Mouse (Mus musculus): ENCODE measurements around the gene Cep290. TPM values are rescaled to one million over a fixed set of nuclear protein-coding genes. Genes with fewer than 3 reads are reported as not detected.
A peak's percentile ranks its signal among the peaks of the same experiment; 100 is the strongest.
"Not testable (repeated sequence)": the region's sequence is repeated elsewhere in the genome, so short reads cannot be mapped to it uniquely, and the experiment has no call there.

Cep290 gene
- polyA plus RNA-seq, 1 experiment from 2014 or later: 6.5 TPM

- no peak overlapping the region for H3K27ac ChIP-seq (ENCODE audit: low read depth, low read length)
- 79% methylated on average over 1 of the region's 1 CpGs for WGBS
- peaks cover 4% of the 10 kb centered on the region; the same call in 1 of the 2 replicates for H3K36me3 ChIP-seq (ENCODE audit: control insufficient read depth, insufficient read depth, low read length)
- no peaks in the 10 kb centered on the region for H3K9me3 ChIP-seq (ENCODE audit: control insufficient read depth, low read length)
- DNase-seq (ENCODE audit: low spot score): no peak
- no peaks in the 10 kb centered on the region for H3K4me1 ChIP-seq (replicated peaks; ENCODE audit: control insufficient read depth, insufficient read depth, low read length)
- ATAC-seq (replicated peaks; ENCODE audit: low FRiP score): peak; percentile 86
- no peak overlapping the region for H3K4me3 ChIP-seq (ENCODE audit: low read depth, low read length)
- H3K9ac ChIP-seq (ENCODE audit: low read depth, low read length): no peak overlapping the region
- no peak overlapping the region for H3K4me2 ChIP-seq
- H3K27me3 ChIP-seq (replicated peaks; ENCODE audit: control insufficient read depth, insufficient read depth, low read length): no peaks in the 10 kb centered on the region
Measured at GRCm38 (mm10) chr10:100508170-100508569, 20.8 kb downstream of the Cep290 start.

GRCm38 (mm10) chr10:100521617-100522016 is 34.3 kb downstream of the Cep290 start:
- Histone ChIP-seq H3K36me3 (ENCODE audit: control insufficient read depth, insufficient read depth, low read length) (peaks cover 3% of the 10 kb centered on the region; the same call in 1 of the 2 replicates), H3K4me3 (ENCODE audit: low read depth, low read length) (no peak overlapping the region), H3K27me3 (replicated peaks; ENCODE audit: control insufficient read depth, insufficient read depth, low read length) (no peaks in the 10 kb centered on the region), H3K9me3 (ENCODE audit: control insufficient read depth, low read length) (no peaks in the 10 kb centered on the region), H3K4me1 (replicated peaks; ENCODE audit: control insufficient read depth, insufficient read depth, low read length) (no peaks in the 10 kb centered on the region), H3K4me2 (no peak overlapping the region), H3K27ac (ENCODE audit: low read depth, low read length) (no peak overlapping the region), H3K9ac (ENCODE audit: low read depth, low read length) (no peak overlapping the region)
- DNase-seq (ENCODE audit: low spot score): no peak
- 75% methylated on average over 4 of the region's 4 CpGs for WGBS
- ATAC-seq (replicated peaks; ENCODE audit: low FRiP score): no peak

GRCm38 (mm10) chr10:100522330-100522729 is 35.0 kb downstream of the Cep290 start:
- no peak overlapping the region for H3K4me2 ChIP-seq
- H3K4me1 ChIP-seq (replicated peaks; ENCODE audit: control insufficient read depth, insufficient read depth, low read length): no peaks in the 10 kb centered on the region
- DNase-seq (ENCODE audit: low spot score) (no peak), ATAC-seq (replicated peaks; ENCODE audit: low FRiP score) (no peak)
- 94% methylated on average over 9 of the region's 9 CpGs for WGBS
- H3K4me3 ChIP-seq (ENCODE audit: low read depth, low read length): no peak overlapping the region
- no peaks in the 10 kb centered on the region for H3K9me3 ChIP-seq (ENCODE audit: control insufficient read depth, low read length)
- no peaks in the 10 kb centered on the region for H3K27me3 ChIP-seq (replicated peaks; ENCODE audit: control insufficient read depth, insufficient read depth, low read length)
- peaks cover 3% of the 10 kb centered on the region; the same call in 1 of the 2 replicates for H3K36me3 ChIP-seq (ENCODE audit: control insufficient read depth, insufficient read depth, low read length)
- H3K27ac ChIP-seq (ENCODE audit: low read depth, low read length): no peak overlapping the region
- no peak overlapping the region for H3K9ac ChIP-seq (ENCODE audit: low read depth, low read length)

GRCm38 (mm10) chr10:100524499-100525390 is 37.4 kb downstream of the Cep290 start:
- Histone ChIP-seq H3K9ac (ENCODE audit: low read depth, low read length) (no peak overlapping the region), H3K27me3 (replicated peaks; ENCODE audit: control insufficient read depth, insufficient read depth, low read length) (no peaks in the 10 kb centered on the region), H3K27ac (ENCODE audit: low read depth, low read length) (peak overlapping the region; percentile 70), H3K4me3 (ENCODE audit: low read depth, low read length) (no peak overlapping the region), H3K36me3 (ENCODE audit: control insufficient read depth, insufficient read depth, low read length) (peaks cover 3% of the 10 kb centered on the region; the same call in 1 of the 2 replicates), H3K9me3 (ENCODE audit: control insufficient read depth, low read length) (no peaks in the 10 kb centered on the region), H3K4me1 (replicated peaks; ENCODE audit: control insufficient read depth, insufficient read depth, low read length) (no peaks in the 10 kb centered on the region), H3K4me2 (peak overlapping the region; percentile 35; the same call in 1 of the 2 replicates)
- ATAC-seq (replicated peaks; ENCODE audit: low FRiP score) (peak; percentile 94), DNase-seq (ENCODE audit: low spot score) (no peak)
- 73% methylated on average over 9 of the region's 9 CpGs for WGBS

- Histone ChIP-seq H3K9ac (ENCODE audit: low read depth, low read length) (no peak overlapping the region), H3K27ac (ENCODE audit: low read depth, low read length) (no peak overlapping the region), H3K36me3 (ENCODE audit: control insufficient read depth, insufficient read depth, low read length) (no peaks in the 10 kb centered on the region), H3K27me3 (replicated peaks; ENCODE audit: control insufficient read depth, insufficient read depth, low read length) (no peaks in the 10 kb centered on the region), H3K4me2 (no peak overlapping the region), H3K4me3 (ENCODE audit: low read depth, low read length) (no peak overlapping the region), H3K9me3 (ENCODE audit: control insufficient read depth, low read length) (no peaks in the 10 kb centered on the region), H3K4me1 (replicated peaks; ENCODE audit: control insufficient read depth, insufficient read depth, low read length) (no peaks in the 10 kb centered on the region)
- 79% methylated on average over 3 of the region's 3 CpGs for WGBS
- DNase-seq (ENCODE audit: low spot score) (no peak), ATAC-seq (replicated peaks; ENCODE audit: low FRiP score) (no peak)
Measured at GRCm38 (mm10) chr10:100556566-100557175, 69.3 kb downstream of the Cep290 start.

- 82% methylated on average over 3 of the region's 3 CpGs for WGBS
- not testable (repeated sequence) for H3K4me1 ChIP-seq (replicated peaks; ENCODE audit: control insufficient read depth, insufficient read depth, low read length); H3K36me3 ChIP-seq (ENCODE audit: control insufficient read depth, insufficient read depth, low read length); H3K4me2 ChIP-seq; H3K9ac ChIP-seq (ENCODE audit: low read depth, low read length); DNase-seq (ENCODE audit: low spot score); H3K27ac ChIP-seq (ENCODE audit: low read depth, low read length); H3K4me3 ChIP-seq (ENCODE audit: low read depth, low read length); H3K9me3 ChIP-seq (ENCODE audit: control insufficient read depth, low read length); H3K27me3 ChIP-seq (replicated peaks; ENCODE audit: control insufficient read depth, insufficient read depth, low read length)
- ATAC-seq (replicated peaks; ENCODE audit: low FRiP score): peak; percentile 85
Measured at GRCm38 (mm10) chr10:100560194-100560883, 73.0 kb downstream of the Cep290 start.

- Histone ChIP-seq H3K4me3 (ENCODE audit: low read depth, low read length) (no peak overlapping the region), H3K27me3 (replicated peaks; ENCODE audit: control insufficient read depth, insufficient read depth, low read length) (no peaks in the 10 kb centered on the region), H3K4me1 (replicated peaks; ENCODE audit: control insufficient read depth, insufficient read depth, low read length) (no peaks in the 10 kb centered on the region), H3K4me2 (no peak overlapping the region), H3K9ac (ENCODE audit: low read depth, low read length) (no peak overlapping the region), H3K36me3 (ENCODE audit: control insufficient read depth, insufficient read depth, low read length) (peaks cover 5% of the 10 kb centered on the region; the same call in 1 of the 2 replicates), H3K9me3 (ENCODE audit: control insufficient read depth, low read length) (no peaks in the 10 kb centered on the region), H3K27ac (ENCODE audit: low read depth, low read length) (no peak overlapping the region)
- no peak for ATAC-seq (replicated peaks; ENCODE audit: low FRiP score)
- WGBS: 81% methylated on average over 3 of the region's 3 CpGs
- no peak for DNase-seq (ENCODE audit: low spot score)
Measured at GRCm38 (mm10) chr10:100564112-100564511, 76.8 kb downstream of the Cep290 start.

- Histone ChIP-seq H3K36me3 (ENCODE audit: control insufficient read depth, insufficient read depth, low read length) (peaks cover 3% of the 10 kb centered on the region; the same call in 1 of the 2 replicates), H3K27me3 (replicated peaks; ENCODE audit: control insufficient read depth, insufficient read depth, low read length) (no peaks in the 10 kb centered on the region), H3K4me3 (ENCODE audit: low read depth, low read length) (no peak overlapping the region), H3K9me3 (ENCODE audit: control insufficient read depth, low read length) (no peaks in the 10 kb centered on the region), H3K27ac (ENCODE audit: low read depth, low read length) (no peak overlapping the region), H3K9ac (ENCODE audit: low read depth, low read length) (no peak overlapping the region), H3K4me1 (replicated peaks; ENCODE audit: control insufficient read depth, insufficient read depth, low read length) (peaks cover 12% of the 10 kb centered on the region; the same call in 1 of the 2 replicates), H3K4me2 (no peak overlapping the region)
- DNase-seq (ENCODE audit: low spot score) (no peak), ATAC-seq (replicated peaks; ENCODE audit: low FRiP score) (no peak)
- WGBS: 73% methylated on average over 3 of the region's 3 CpGs
Measured at GRCm38 (mm10) chr10:100571707-100572106, 84.3 kb downstream of the Cep290 start.
